Mouse (Mus musculus) layer of hippocampus, adult 8-10 months (tissue): ENCODE measurements around the gene Btn1a1. TPM values are rescaled to one million over a fixed set of nuclear protein-coding genes. Genes with fewer than 3 reads are reported as not detected.
A peak's percentile ranks its signal among the peaks of the same experiment; 100 is the strongest.

ENCODE experiments used
- DNase-seq, 2 experiments: peaks; one replicate each; pipeline ENCODE4 v3.0.0; 2022; ENCODE audit warnings: low spot score in 2 of 2
- total RNA-seq, 4 experiments: library from RNA; stranded (reverse); gene quantifications; 2 replicates each; pipeline ENCODE4 v1.2.4; 2022

Gene Btn1a1
- total RNA-seq, 4 experiments from 2014 or later = not detected

- no peak for DNase-seq
These were observed 19.6 kb upstream of the Btn1a1 start for GRCm38 (mm10) chr13:23485271-23485670.

GRCm38 (mm10) chr13:23483153-23483552 lies 17.5 kb upstream of the Btn1a1 start:
- DNase-seq = no peak

- DNase-seq = no peak
These were observed 10.0 kb upstream of the Btn1a1 start for GRCm38 (mm10) chr13:23475658-23476057.

- DNase-seq = peak; percentile 45 to 78
These were observed 1.2 kb upstream of the Btn1a1 start for GRCm38 (mm10) chr13:23466911-23467310.

GRCm38 (mm10) chr13:23466306-23466705 lies 605 bp upstream of the Btn1a1 start:
- no peak for DNase-seq

GRCm38 (mm10) chr13:23464841-23465366 lies 797 bp downstream of the Btn1a1 start:
- DNase-seq = no peak

GRCm38 (mm10) chr13:23464224-23464637 lies 1.5 kb downstream of the Btn1a1 start:
- DNase-seq = peak in 1 of 2 experiments; percentile 28

GRCm38 (mm10) chr13:23463381-23464223 lies 2.1 kb downstream of the Btn1a1 start:
- peak; percentile 67 to 90 for DNase-seq

- DNase-seq = no peak
These were observed 3.0 kb downstream of the Btn1a1 start for GRCm38 (mm10) chr13:23462669-23463068.

- no peak for DNase-seq
These were observed 3.6 kb downstream of the Btn1a1 start for GRCm38 (mm10) chr13:23462063-23462462.

- no peak for DNase-seq
These were observed 6.3 kb downstream of the Btn1a1 start for GRCm38 (mm10) chr13:23459264-23459846.

- no peak for DNase-seq
These were observed 11.8 kb downstream of the Btn1a1 start for GRCm38 (mm10) chr13:23453926-23454325.

- DNase-seq = peak; percentile 55 to 86
These were observed 12.3 kb downstream of the Btn1a1 start for GRCm38 (mm10) chr13:23453362-23453862.

- peak; percentile 81 to 94 for DNase-seq
These were observed 15.3 kb downstream of the Btn1a1 start for GRCm38 (mm10) chr13:23450398-23450797.

GRCm38 (mm10) chr13:23449235-23450095 lies 16.2 kb downstream of the Btn1a1 start:
- no peak for DNase-seq

GRCm38 (mm10) chr13:23448758-23449157 lies 16.9 kb downstream of the Btn1a1 start:
- no peak for DNase-seq

GRCm38 (mm10) chr13:23446498-23446952 lies 19.2 kb downstream of the Btn1a1 start:
- peak; percentile 83 to 93 for DNase-seq

- peak; percentile 89 to 97 for DNase-seq
These were observed 20.0 kb downstream of the Btn1a1 start for GRCm38 (mm10) chr13:23445561-23446320.

GRCm38 (mm10) chr13:23445156-23445555 lies 20.5 kb downstream of the Btn1a1 start:
- DNase-seq = no peak

GRCm38 (mm10) chr13:23444451-23444850 lies 21.2 kb downstream of the Btn1a1 start:
- no peak for DNase-seq
